Mouse (Mus musculus) retina, embryonic 14.5 days (tissue): Measurements from ENCODE around the gene Sdk2.
A peak's percentile ranks its signal among the peaks of the same experiment; 100 is the strongest.

Experiments
- DNase-seq: peaks from one replicate; pipeline ENCODE4 v3.0.0-alpha.2; 2015; ENCODE audit warnings: low spot score

The Sdk2 gene

DNA sequence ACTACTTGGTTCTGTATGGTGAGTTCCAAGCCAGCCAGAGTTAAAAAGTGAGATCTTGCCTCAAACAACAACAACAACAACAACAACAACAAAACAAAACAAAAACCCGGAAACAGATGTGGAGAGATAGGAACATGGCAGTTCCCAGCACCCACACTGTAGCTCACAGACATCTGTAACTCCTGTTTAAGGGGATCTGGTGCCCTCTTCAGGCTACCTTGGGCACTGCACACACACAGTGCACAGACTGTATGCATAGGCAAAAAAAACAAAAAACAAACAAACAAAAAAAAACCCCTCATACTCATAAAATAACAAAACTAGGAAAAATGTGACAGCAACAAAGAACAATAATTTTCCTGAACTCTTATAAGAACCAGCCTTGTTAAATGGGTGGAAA, 323.8 kb downstream of the Sdk2 start:
- DNase-seq = no peak

GRCm38 (mm10) chr11:113740100-113740499, 326.7 kb downstream of the Sdk2 start:
- DNase-seq = no peak

- no peak for DNase-seq
These were observed 327.6 kb downstream of the Sdk2 start for GRCm38 (mm10) chr11:113739213-113739612.

DNA sequence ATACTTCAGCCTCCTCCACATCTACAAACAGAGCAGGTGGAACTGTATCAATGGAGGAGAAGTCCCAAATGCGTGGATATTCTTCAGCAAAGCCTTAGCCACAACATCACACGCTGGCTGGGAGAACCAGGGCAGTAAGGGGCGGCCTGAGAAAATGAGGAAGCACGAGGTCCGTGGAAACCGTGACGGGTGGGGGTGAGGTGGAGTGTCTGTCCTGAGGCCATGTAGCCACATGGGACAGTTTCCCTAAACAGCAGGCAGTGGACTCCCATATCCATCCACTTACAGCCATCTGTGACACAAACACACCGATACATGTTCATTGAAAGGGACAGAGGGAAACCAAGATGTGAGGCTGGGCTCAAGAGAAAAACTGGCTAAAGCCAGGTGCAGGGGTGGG, 328.9 kb downstream of the Sdk2 start:
- no peak for DNase-seq

GRCm38 (mm10) chr11:113737553-113737854, 329.3 kb downstream of the Sdk2 start:
- no peak for DNase-seq

DNA sequence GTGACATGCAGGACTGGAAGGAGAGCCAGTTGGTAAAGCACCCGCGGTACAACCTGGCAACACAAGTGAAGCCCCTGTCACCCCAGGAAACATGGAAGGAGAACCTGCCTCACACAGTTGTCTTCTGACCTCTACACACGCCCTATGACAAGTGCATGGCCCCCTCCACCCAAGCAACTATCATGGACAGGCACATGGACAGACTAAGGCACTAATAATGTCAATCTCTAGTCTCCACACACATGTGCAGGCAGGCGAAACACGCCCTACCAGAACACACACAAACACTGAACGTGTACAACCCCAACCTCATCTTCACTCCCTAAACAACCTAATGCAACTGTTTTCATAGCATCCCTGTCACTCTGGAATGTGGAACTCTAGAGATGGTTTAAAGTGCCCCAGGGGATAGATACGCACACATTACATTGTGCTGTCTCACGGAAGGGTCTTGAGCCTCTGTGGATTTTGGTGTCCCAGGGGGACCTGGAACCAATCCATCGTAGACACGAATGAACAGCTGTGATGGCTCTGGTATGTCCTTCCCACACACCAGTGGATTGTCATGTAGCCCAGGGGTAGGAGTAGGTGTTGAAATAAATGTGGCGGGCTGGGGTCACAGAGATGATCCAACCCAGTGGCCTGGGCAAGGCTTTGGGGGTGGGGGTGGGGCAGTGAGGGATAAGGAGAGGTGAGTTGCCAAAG, 329.8 kb downstream of the Sdk2 start:
- no peak for DNase-seq

DNA sequence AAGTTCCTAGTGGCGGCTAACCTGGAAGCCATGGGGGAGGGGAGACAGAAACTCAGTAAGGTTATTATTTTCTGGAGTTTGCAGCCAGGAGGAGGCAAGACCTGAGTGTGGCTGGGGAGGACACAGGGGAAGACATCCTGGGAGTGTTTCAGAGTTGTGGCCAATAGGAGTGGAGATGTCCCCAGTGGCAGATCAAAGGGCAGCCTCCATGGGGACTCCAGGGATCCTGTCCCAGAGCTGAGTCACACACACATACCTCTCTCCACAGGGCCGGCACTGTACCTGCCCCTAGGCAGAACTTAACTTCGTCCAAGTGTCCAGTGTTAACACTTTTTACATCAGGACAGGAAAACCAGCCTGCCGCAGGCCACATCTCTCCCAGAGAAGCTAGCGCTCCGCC, 331.7 kb downstream of the Sdk2 start:
- no peak for DNase-seq

GRCm38 (mm10) chr11:113733631-113734364, 333.0 kb downstream of the Sdk2 start:
- peak; percentile 63 for DNase-seq

DNA sequence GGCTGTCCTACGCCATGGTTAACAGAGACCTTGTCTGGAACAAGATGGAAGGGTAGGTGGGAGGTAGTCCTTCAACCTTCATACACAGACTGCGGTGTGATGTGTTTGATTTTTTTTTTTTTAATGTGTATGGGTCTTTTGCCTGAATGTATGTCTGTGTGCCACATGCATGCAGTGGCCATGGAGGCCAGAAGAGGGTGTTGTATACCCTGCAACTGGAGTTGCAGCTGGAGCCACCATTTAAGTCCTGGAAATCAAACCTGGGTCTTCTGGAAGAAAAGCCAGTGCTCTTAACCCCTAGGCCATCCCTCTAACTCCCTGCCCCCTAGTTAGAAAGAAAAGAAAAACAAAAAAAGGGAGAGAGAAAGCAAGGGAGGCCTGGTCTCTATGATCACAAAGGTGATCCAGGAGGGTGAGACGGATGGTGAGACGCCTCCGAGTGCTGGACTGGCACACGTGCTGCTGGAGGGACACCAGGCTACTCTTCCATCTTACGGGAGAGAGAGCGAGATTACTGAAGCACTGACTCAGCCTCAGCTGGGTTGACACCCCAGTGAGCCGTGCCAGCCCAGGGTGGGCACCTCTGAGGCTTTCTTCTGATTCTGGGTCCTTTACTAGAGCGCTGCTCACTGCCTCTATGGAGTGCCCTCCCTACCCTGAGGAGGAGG, 334.8 kb downstream of the Sdk2 start:
- DNase-seq = no peak

GRCm38 (mm10) chr11:113730879-113731278, 336.0 kb downstream of the Sdk2 start:
- DNase-seq = no peak

DNA sequence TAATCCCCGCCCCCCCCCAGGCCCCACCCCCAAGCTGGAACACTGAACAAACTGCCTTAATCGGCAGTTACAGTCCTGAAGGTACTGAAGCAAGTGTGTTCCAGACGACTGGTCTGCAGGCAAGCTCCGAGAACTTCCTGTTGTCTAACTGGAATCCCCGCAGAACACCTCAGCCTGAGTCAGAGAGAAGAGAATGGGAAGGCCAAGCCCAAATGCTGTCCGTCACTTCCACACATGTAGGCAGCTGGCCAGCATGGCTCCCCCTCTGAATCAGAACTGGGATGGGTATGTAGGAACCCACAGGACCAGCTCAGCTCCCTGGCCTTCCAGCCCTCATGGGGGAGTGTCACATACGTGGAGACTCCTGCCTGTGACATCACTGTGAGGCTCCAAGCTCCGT, 336.9 kb downstream of the Sdk2 start:
- no peak for DNase-seq

DNA sequence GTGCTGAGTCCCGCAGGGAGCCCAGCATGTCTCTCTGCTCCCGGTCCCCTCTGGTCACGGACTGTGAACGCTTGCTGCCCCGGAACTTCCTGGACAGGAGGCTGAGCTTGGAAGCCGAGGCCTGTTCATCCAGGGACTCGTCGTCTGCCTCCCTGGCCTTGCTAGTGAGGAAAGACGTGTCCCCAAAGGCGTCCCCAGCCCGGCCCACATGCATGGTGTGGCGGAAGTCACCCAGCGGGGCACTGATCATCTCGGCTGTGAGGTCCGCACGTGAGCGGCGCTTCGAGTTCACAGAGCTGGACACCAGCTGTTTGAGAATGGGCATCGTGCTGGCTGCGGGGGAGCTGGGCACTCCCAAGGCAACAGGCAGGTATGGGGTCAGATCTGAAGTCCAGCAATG, 337.6 kb downstream of the Sdk2 start:
- no peak for DNase-seq

DNA sequence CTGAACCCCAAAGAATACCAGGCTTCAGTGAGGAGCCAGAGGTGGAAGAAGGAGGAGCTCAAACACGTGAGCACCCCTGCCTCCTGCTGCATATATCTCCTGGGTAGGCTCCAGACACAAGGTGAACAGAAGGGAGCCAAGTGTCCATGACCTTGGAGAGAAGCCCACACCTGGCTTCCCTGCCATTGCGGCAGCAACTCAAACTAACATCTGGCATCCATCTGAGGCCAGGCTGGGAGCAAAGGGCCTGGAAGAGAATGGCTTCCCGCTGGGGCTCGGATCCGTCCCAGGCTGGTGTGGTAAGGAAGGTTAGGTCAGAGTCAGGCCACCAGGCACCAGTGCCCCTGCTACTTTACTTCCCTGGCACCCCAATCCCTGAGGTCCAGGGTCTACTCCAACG, 338.9 kb downstream of the Sdk2 start:
- no peak for DNase-seq

DNA sequence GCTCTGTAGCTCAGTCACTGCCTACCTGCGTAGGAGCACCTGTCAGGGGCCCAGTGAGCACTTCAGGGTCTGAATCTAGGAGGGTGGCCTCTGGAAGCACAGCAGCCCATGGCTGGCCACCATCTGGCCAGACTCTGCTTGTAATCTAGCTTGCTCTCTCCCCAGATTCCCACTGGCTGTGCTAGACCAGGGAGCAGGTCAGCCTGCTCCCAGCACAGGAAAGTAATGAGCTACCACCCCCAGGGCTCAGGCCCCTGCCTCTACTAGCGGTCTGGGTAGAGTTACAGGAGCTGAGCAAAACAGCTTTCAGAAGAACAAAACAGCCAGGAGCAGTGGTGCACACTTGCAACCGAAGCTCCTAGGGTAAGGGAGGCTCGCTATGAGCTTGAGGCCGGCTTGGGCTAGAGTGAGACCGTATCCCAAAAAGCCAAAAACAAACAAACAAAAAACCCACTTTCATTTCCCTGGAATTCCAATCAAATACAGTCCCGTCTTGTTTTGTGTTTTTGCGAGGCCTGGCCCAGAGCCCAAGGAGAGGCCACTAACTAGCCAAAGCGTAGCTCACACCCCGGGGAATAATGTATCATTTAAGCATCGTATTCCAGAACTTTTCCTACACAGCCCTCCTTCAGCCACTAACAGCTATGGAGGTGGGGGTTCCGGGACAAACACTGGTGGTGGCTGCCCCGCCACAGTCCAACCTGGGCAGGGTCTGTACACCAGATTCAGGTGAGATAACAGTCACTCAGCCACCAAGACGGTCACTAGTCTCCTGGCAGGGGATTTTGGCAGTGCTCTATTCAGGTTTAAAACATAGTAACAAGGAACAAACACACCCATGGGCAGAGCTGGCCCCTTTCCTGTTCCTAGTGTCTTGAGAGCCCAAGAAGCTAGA, 339.6 kb downstream of the Sdk2 start:
- DNase-seq = no peak
